Mouse (Mus musculus) CH12.LX (cell line): ENCODE measurements around the gene Cntrl. TPM values are rescaled to one million over a fixed set of nuclear protein-coding genes. Genes with fewer than 3 reads are reported as not detected.

Experiments
- DNase-seq: peaks from one replicate; pipeline ENCODE4 v3.0.0-alpha.2; 2013; ENCODE audit errors: extremely low read depth
- H3K27ac ChIP-seq: 2 replicates; pipeline ENCODE4 v1.5.1; 2012; ENCODE audit warnings: low read depth, mild to moderate bottlenecking, control low read depth, moderate library complexity; ENCODE audit not compliant: insufficient read depth
- H3K27me3 ChIP-seq: replicated peaks from 2 replicates; pipeline ENCODE3; 2012; ENCODE audit warnings: inconsistent platforms
- H3K36me3 ChIP-seq, 2 experiments: replicated peaks in 1 of 2; 2 replicates each; pipeline versions ENCODE3 to v1.6.1; 2012; ENCODE audit warnings: inconsistent platforms in 1 of 2, low read length in 1 of 2, mild to moderate bottlenecking in 1 of 2, mixed read lengths in 1 of 2, moderate library complexity in 1 of 2; ENCODE audit not compliant: control insufficient read depth in 1 of 2, insufficient read depth in 1 of 2
- H3K4me1 ChIP-seq, 2 experiments: 2 replicates each; pipeline ENCODE4 v1.6.1; 2012; ENCODE audit warnings: inconsistent platforms in 1 of 2, moderate library complexity in 1 of 2; ENCODE audit not compliant: insufficient read depth in 2 of 2, control insufficient read depth in 1 of 2
- H3K4me2 ChIP-seq: 2 replicates; pipeline ENCODE4 v1.6.1; 2012; ENCODE audit warnings: low read depth, mild to moderate bottlenecking, control low read depth; ENCODE audit not compliant: poor library complexity, insufficient read depth, severe bottlenecking
- H3K4me3 ChIP-seq, 3 experiments: fragments of 150-350 bp in 1 of 3; sonication (generic) in 1 of 3; replicated peaks in 1 of 3; 2 replicates each; pipeline versions ENCODE3 to v1.5.1; 2011 to 2012; ENCODE audit warnings: low read depth in 2 of 3, low read length in 2 of 3, mild to moderate bottlenecking in 2 of 3, moderate library complexity in 2 of 3, control low read depth in 1 of 3, improper control_type of control experiment in 1 of 3, inconsistent platforms in 1 of 3, mixed read lengths in 1 of 3; ENCODE audit not compliant: poor library complexity in 1 of 3
- H3K79me2 ChIP-seq: replicated peaks from 2 replicates; pipeline ENCODE4 v1.6.1; 2012; ENCODE audit warnings: mild to moderate bottlenecking, moderate library complexity; ENCODE audit not compliant: control insufficient read depth, poor library complexity, insufficient read depth, severe bottlenecking; ENCODE audit errors: extremely low read depth
- H3K9ac ChIP-seq: 2 replicates; pipeline ENCODE4 v1.6.1; 2012; ENCODE audit warnings: low read depth, mild to moderate bottlenecking, control low read depth, moderate library complexity; ENCODE audit not compliant: insufficient read depth
- H3K9me3 ChIP-seq: replicated peaks from 2 replicates; pipeline ENCODE3; 2012; ENCODE audit warnings: low read length, inconsistent platforms, mixed read lengths
- BHLHE40 ChIP-seq: IDR thresholded peaks from 2 replicates; pipeline ENCODE4 v1.6.1; 2011; ENCODE audit warnings: mild to moderate bottlenecking, low read depth, low read length, improper control_type of control experiment
- CHD1 ChIP-seq: IDR thresholded peaks from 2 replicates; pipeline ENCODE4 v1.6.1; 2012; ENCODE audit warnings: low read depth, low read length, improper control_type of control experiment, inconsistent platforms
- CHD2 ChIP-seq: IDR thresholded peaks from 2 replicates; pipeline ENCODE4 v1.6.1; 2011; ENCODE audit warnings: low read length, improper control_type of control experiment
- CTCF ChIP-seq, 2 experiments: IDR thresholded peaks in 1 of 2; conservative IDR thresholded peaks in 1 of 2; 2 replicates each; pipeline ENCODE4 v1.5.1; 2011 to 2012; ENCODE audit warnings: low read depth in 2 of 2, low read length in 2 of 2, improper control_type of control experiment in 1 of 2, inconsistent platforms in 1 of 2, mild to moderate bottlenecking in 1 of 2, moderate library complexity in 1 of 2
- E2F4 ChIP-seq: IDR thresholded peaks from 2 replicates; pipeline ENCODE4 v1.6.1; 2011; ENCODE audit warnings: low read depth, low read length, improper control_type of control experiment; ENCODE audit not compliant: insufficient replicate concordance
- ELF1 ChIP-seq: IDR thresholded peaks from 2 replicates; pipeline ENCODE4 v1.6.1; 2014; ENCODE audit warnings: low read depth, mild to moderate bottlenecking, inconsistent platforms, low read length, improper control_type of control experiment
- EP300 ChIP-seq: IDR thresholded peaks from 2 replicates; pipeline ENCODE4 v1.6.1; 2011; ENCODE audit warnings: low read length, improper control_type of control experiment
- ETS1 ChIP-seq: conservative IDR thresholded peaks from 2 replicates; pipeline ENCODE4 v1.6.1; 2012; ENCODE audit warnings: low read depth, mild to moderate bottlenecking, inconsistent platforms, low read length, improper control_type of control experiment, moderate library complexity
- GABPA ChIP-seq: IDR thresholded peaks from 2 replicates; pipeline ENCODE4 v1.6.1; 2012; ENCODE audit warnings: low read depth, low read length, improper control_type of control experiment, inconsistent platforms; ENCODE audit not compliant: insufficient replicate concordance
- HCFC1 ChIP-seq: IDR thresholded peaks from 2 replicates; pipeline ENCODE4 v1.6.1; 2012; ENCODE audit warnings: low read depth, mild to moderate bottlenecking, inconsistent platforms, low read length, improper control_type of control experiment
- IRF4 ChIP-seq: IDR thresholded peaks from 2 replicates; pipeline ENCODE4 v1.6.1; 2014; ENCODE audit warnings: low read depth, mild to moderate bottlenecking, inconsistent platforms, low read length, improper control_type of control experiment
- JUN ChIP-seq: IDR thresholded peaks from 2 replicates; pipeline ENCODE4 v1.6.1; 2011; ENCODE audit warnings: low read depth, mild to moderate bottlenecking, low read length, improper control_type of control experiment, moderate library complexity; ENCODE audit not compliant: insufficient read depth
- JUND ChIP-seq: conservative IDR thresholded peaks from 2 replicates; pipeline ENCODE4 v1.6.1; 2011; ENCODE audit warnings: low read depth, low read length, improper control_type of control experiment
- KAT2A ChIP-seq: IDR thresholded peaks from 2 replicates; pipeline ENCODE4 v1.6.1; 2012; ENCODE audit warnings: low read length, improper control_type of control experiment, inconsistent platforms; ENCODE audit not compliant: insufficient replicate concordance
- MAFK ChIP-seq: IDR thresholded peaks from 2 replicates; pipeline ENCODE4 v1.6.1; 2011; ENCODE audit warnings: low read length, improper control_type of control experiment; ENCODE audit not compliant: insufficient replicate concordance
- MAX ChIP-seq: IDR thresholded peaks from 2 replicates; pipeline ENCODE4 v1.6.1; 2011; ENCODE audit warnings: low read length, improper control_type of control experiment
- MAZ ChIP-seq: IDR thresholded peaks from 2 replicates; pipeline ENCODE4 v1.6.1; 2012; ENCODE audit warnings: low read depth, mild to moderate bottlenecking, inconsistent platforms, low read length, improper control_type of control experiment, moderate library complexity
- MEF2A ChIP-seq: IDR thresholded peaks from 2 replicates; pipeline ENCODE4 v1.6.1; 2014; ENCODE audit warnings: low read depth, mild to moderate bottlenecking, inconsistent platforms, low read length, improper control_type of control experiment, borderline replicate concordance
- MXI1 ChIP-seq: IDR thresholded peaks from 2 replicates; pipeline ENCODE4 v1.6.1; 2011; ENCODE audit warnings: mild to moderate bottlenecking, low read depth, low read length, improper control_type of control experiment
- MYC ChIP-seq: IDR thresholded peaks from 2 replicates; pipeline ENCODE4 v1.6.1; 2011; ENCODE audit warnings: low read depth, mild to moderate bottlenecking, improper control_type of control experiment, low read length
- NELFE ChIP-seq: IDR thresholded peaks from 2 replicates; pipeline ENCODE4 v1.6.1; 2011; ENCODE audit warnings: low read depth, low read length, improper control_type of control experiment
- NRF1 ChIP-seq: IDR thresholded peaks from 2 replicates; pipeline ENCODE4 v1.6.1; 2014; ENCODE audit warnings: low read depth, mild to moderate bottlenecking, inconsistent platforms, low read length, improper control_type of control experiment, moderate library complexity
- PAX5 ChIP-seq: IDR thresholded peaks from 2 replicates; pipeline ENCODE4 v1.6.1; 2012; ENCODE audit warnings: low read length, inconsistent platforms, mixed read lengths
- POLR2A ChIP-seq: IDR thresholded peaks from 2 replicates; pipeline ENCODE4 v1.6.1; 2011; ENCODE audit warnings: low read depth, mild to moderate bottlenecking, improper control_type of control experiment, low read length
- POLR2AphosphoS2 ChIP-seq: IDR thresholded peaks from 2 replicates; pipeline ENCODE4 v1.6.1; 2011; ENCODE audit warnings: low read depth, low read length, improper control_type of control experiment
- RAD21 ChIP-seq: IDR thresholded peaks from 2 replicates; pipeline ENCODE4 v1.6.1; 2011; ENCODE audit warnings: low read depth, mild to moderate bottlenecking, low read length, improper control_type of control experiment, moderate library complexity
- RCOR1 ChIP-seq: conservative IDR thresholded peaks from 2 replicates; pipeline ENCODE4 v1.6.1; 2012; ENCODE audit warnings: low read depth, mild to moderate bottlenecking, inconsistent platforms, low read length, improper control_type of control experiment
- SIN3A ChIP-seq: IDR thresholded peaks from 2 replicates; pipeline ENCODE4 v1.6.1; 2012; ENCODE audit warnings: low read length, improper control_type of control experiment, inconsistent platforms
- SMC3 ChIP-seq: IDR thresholded peaks from 2 replicates; pipeline ENCODE4 v1.6.1; 2011; ENCODE audit warnings: low read depth, low read length, improper control_type of control experiment
- TBP ChIP-seq: conservative IDR thresholded peaks from 2 replicates; pipeline ENCODE4 v1.6.1; 2011; ENCODE audit warnings: low read depth, low read length, improper control_type of control experiment
- TCF12 ChIP-seq: IDR thresholded peaks from 2 replicates; pipeline ENCODE4 v1.6.1; 2014; ENCODE audit warnings: low read depth, mild to moderate bottlenecking, inconsistent platforms, low read length, improper control_type of control experiment
- UBTF ChIP-seq: IDR thresholded peaks from 2 replicates; pipeline ENCODE4 v1.6.1; 2012; ENCODE audit warnings: low read depth, mild to moderate bottlenecking, inconsistent platforms, low read length, improper control_type of control experiment, moderate library complexity
- USF1 ChIP-seq: IDR thresholded peaks from 2 replicates; pipeline ENCODE4 v1.6.1; 2014; ENCODE audit warnings: low read depth, mild to moderate bottlenecking, inconsistent platforms, low read length, improper control_type of control experiment
- USF2 ChIP-seq: conservative IDR thresholded peaks from 2 replicates; pipeline ENCODE4 v1.6.1; 2011; ENCODE audit warnings: low read depth, low read length, improper control_type of control experiment
- ZC3H11A ChIP-seq: IDR thresholded peaks from 2 replicates; pipeline ENCODE4 v1.6.1; 2012; ENCODE audit warnings: low read depth, mild to moderate bottlenecking, inconsistent platforms, low read length, improper control_type of control experiment
- ZKSCAN1 ChIP-seq: IDR thresholded peaks from 2 replicates; pipeline ENCODE4 v1.6.1; 2012; ENCODE audit warnings: low read depth, inconsistent platforms, low read length, improper control_type of control experiment, borderline replicate concordance
- ZMIZ1 ChIP-seq: IDR thresholded peaks from 2 replicates; pipeline ENCODE4 v1.6.1; 2012; ENCODE audit warnings: low read depth, mild to moderate bottlenecking, inconsistent platforms, low read length, improper control_type of control experiment
- ZNF384 ChIP-seq: IDR thresholded peaks from 2 replicates; pipeline ENCODE4 v1.6.1; 2012; ENCODE audit warnings: low read depth, low read length, improper control_type of control experiment, inconsistent platforms
- dilution Hi-C: fragments of 300-500 bp; cut with MboI; formaldehyde crosslinking; loops from 2 replicates; pipeline ENCODE4 v1.14.3; 2020; ENCODE audit warnings: low sequenced_read_pairs; ENCODE audit not compliant: extremely low pct_unique_long_range_greater_than_20kb, extremely low pct_ligation_motif_present
- in situ Hi-C: fragments of 300-500 bp; cut with MboI; formaldehyde crosslinking; loops from 3 replicates; pipeline ENCODE4 v1.14.3; 2019; ENCODE audit warnings: low sequenced_read_pairs, low pct_ligation_motif_present, low pct_unique_long_range_greater_than_20kb, mixed read lengths
- polyA plus RNA-seq: library from polyadenylated mRNA; unstranded; fragments of >175 nt; gene quantifications from 2 replicates; pipeline ENCODE4 v1.2.1, GENCODE M21; 2012; ENCODE audit warnings: low read depth; ENCODE audit not compliant: insufficient read length
- total RNA-seq, 2 experiments: library from RNA; depleted of rRNA; stranded (reverse); fragments of 300-350 nt in 1 of 2; fragments of >200 nt in 1 of 2; gene quantifications; 2 replicates each; pipeline ENCODE4 v1.2.3; 2012 to 2014

Gene Cntrl
- total and polyA plus RNA-seq, 3 experiments = 55.6 to 69.7 (median 64.5) TPM

DNA sequence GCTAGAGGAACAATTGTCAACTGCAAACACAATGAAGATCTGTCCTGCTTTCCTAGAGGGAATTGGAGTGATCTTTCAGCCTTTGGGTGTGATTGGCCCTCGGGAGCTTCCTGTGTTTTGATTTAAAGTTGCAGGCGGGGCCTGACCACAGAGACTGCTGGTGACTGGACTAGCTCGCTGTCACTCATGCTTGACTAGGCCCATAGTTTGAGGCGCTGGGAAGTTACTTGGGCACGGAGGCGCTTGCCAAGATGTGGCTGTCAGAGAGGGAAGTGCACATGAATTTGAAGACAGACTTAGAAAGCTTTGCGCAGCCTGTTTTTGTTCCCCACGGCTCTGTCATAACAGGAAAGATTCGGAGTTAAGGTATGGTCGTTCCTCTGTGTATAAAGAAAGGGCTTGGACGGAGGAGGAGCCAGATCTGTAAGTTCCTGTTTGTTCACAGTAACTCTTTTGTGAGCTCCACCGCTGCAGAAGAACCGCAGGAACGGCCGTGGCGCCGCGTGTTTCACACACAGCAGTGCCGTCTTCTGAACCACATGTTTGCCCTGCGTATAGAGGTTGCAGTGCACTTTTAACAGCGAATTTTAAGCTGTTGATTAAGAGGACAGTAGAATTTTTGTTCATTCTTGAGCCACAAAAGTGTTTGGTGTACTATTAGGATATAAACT lies 22.8 kb downstream of the Cntrl start:
- dilution Hi-C loops = no loop called here
- TF ChIP-seq USF1 = no peak
- no peak for TF ChIP-seq RCOR1
- TF ChIP-seq CHD2 = peak; percentile 60
- TF ChIP-seq E2F4 = no peak
- no peak for TF ChIP-seq EP300
- TF ChIP-seq SMC3 = no peak
- no peak for TF ChIP-seq UBTF
- TF ChIP-seq ETS1 = no peak
- TF ChIP-seq GABPA = no peak
- TF ChIP-seq ZMIZ1 = peak; percentile 56
- peak; percentile 76 for TF ChIP-seq TBP
- no peak for TF ChIP-seq ZNF384
- no peak for TF ChIP-seq USF2
- TF ChIP-seq HCFC1 = peak; percentile 51
- peak; percentile 82; the same call in 1 of the 2 replicates for TF ChIP-seq POLR2AphosphoS2
- TF ChIP-seq MXI1 = peak; percentile 94
- TF ChIP-seq NELFE = peak; percentile 61; the same call in 1 of the 2 replicates
- no peak for TF ChIP-seq ZKSCAN1
- no peak for TF ChIP-seq KAT2A
- TF ChIP-seq MEF2A = no peak
- TF ChIP-seq JUND = no peak
- no peak for TF ChIP-seq CTCF (conservative IDR thresholded peaks at IDR 0.05 in 1 of 2, IDR thresholded peaks at IDR 0.05 in 1 of 2; ENCODE audit: low read depth in 2 of 2, low read length in 2 of 2)
- peak; percentile 87 for TF ChIP-seq SIN3A
- TF ChIP-seq ZC3H11A = no peak
- peak; percentile 43; the same call in 1 of the 2 replicates for TF ChIP-seq TCF12
- TF ChIP-seq MAZ = no peak
- TF ChIP-seq BHLHE40 = no peak
- no peak for TF ChIP-seq CHD1
- TF ChIP-seq JUN = no peak
- no peak for TF ChIP-seq PAX5
- TF ChIP-seq NRF1 = no peak
- no peak for TF ChIP-seq MAFK
- TF ChIP-seq IRF4 = no peak
- peak; percentile 80 for TF ChIP-seq MYC
- peak; percentile 82 for TF ChIP-seq ELF1
- no peak for TF ChIP-seq RAD21
- peak; percentile 86 for TF ChIP-seq MAX
- peak; percentile 64 for TF ChIP-seq POLR2A
- TF ChIP-seq, all 38 proteins: peak for 13
- Histone ChIP-seq H3K9me3 (no peaks in the 10 kb centered on the region), H3K4me2 (peak overlapping the region; percentile 79), H3K27me3 (no peaks in the 10 kb centered on the region), H3K36me3 (peaks cover 32 to 62% of the 10 kb centered on the region in 2 experiments), H3K27ac (peak overlapping the region; percentile 57), H3K4me1 (peaks cover 0 to 11% of the 10 kb centered on the region in 2 experiments; a peak in 3 of 4 replicates), H3K79me2 (peaks cover 13% of the 10 kb centered on the region), H3K4me3 (peak overlapping the region; percentile 62 to 70 (median 66)), H3K9ac (peak overlapping the region; percentile 80)
- in situ Hi-C loops = no loop called here
- peak; percentile 94 for DNase-seq
